Mouse (Mus musculus) layer of hippocampus, adult 11-12 months (tissue): ENCODE data around the gene Afdn.
"Not testable (repeated sequence)": the region's sequence is repeated elsewhere in the genome, so short reads cannot be mapped to it uniquely, and the experiment has no call there.

Experiments used
- DNase-seq: peaks from one replicate; pipeline ENCODE4 v3.0.0; 2022; ENCODE audit warnings: low spot score

Gene Afdn

GRCm38 (mm10) chr17:13777676-13778075 is 17.3 kb downstream of the Afdn start:
- no peak for DNase-seq

- no peak for DNase-seq
These were observed 18.5 kb downstream of the Afdn start for GRCm38 (mm10) chr17:13778865-13779264.

GRCm38 (mm10) chr17:13781948-13782347 is 21.6 kb downstream of the Afdn start:
- no peak for DNase-seq

- no peak for DNase-seq
These were observed 23.1 kb downstream of the Afdn start for GRCm38 (mm10) chr17:13783469-13783868.

- not testable (repeated sequence) for DNase-seq
These were observed 29.7 kb downstream of the Afdn start for GRCm38 (mm10) chr17:13790033-13790432.

GRCm38 (mm10) chr17:13797691-13798090 is 37.4 kb downstream of the Afdn start:
- no peak for DNase-seq

- DNase-seq, result no peak
These were observed 42.6 kb downstream of the Afdn start for GRCm38 (mm10) chr17:13802836-13803408.

GRCm38 (mm10) chr17:13806016-13806415 is 45.7 kb downstream of the Afdn start:
- no peak for DNase-seq

GRCm38 (mm10) chr17:13817789-13818188 is 57.5 kb downstream of the Afdn start:
- no peak for DNase-seq

GRCm38 (mm10) chr17:13819342-13819741 is 59.0 kb downstream of the Afdn start:
- DNase-seq, result no peak

- no peak for DNase-seq
These were observed 60.3 kb downstream of the Afdn start for GRCm38 (mm10) chr17:13820676-13821075.

GRCm38 (mm10) chr17:13825421-13825820 is 65.1 kb downstream of the Afdn start:
- no peak for DNase-seq

- DNase-seq, result no peak
These were observed 69.9 kb downstream of the Afdn start for GRCm38 (mm10) chr17:13830234-13830633.

- peak; percentile 76 for DNase-seq
These were observed 70.5 kb downstream of the Afdn start for GRCm38 (mm10) chr17:13830636-13831341.

GRCm38 (mm10) chr17:13835876-13836275 is 75.5 kb downstream of the Afdn start:
- DNase-seq, result no peak

- no peak for DNase-seq
These were observed 89.8 kb downstream of the Afdn start for GRCm38 (mm10) chr17:13850175-13850574.

GRCm38 (mm10) chr17:13853883-13854282 is 93.5 kb downstream of the Afdn start:
- DNase-seq, result not testable (repeated sequence)

GRCm38 (mm10) chr17:13855396-13855795 is 95.1 kb downstream of the Afdn start:
- no peak for DNase-seq

GRCm38 (mm10) chr17:13856429-13857090 is 96.2 kb downstream of the Afdn start:
- DNase-seq, result no peak

- no peak for DNase-seq
These were observed 105.0 kb downstream of the Afdn start for GRCm38 (mm10) chr17:13865340-13865739.

GRCm38 (mm10) chr17:13866951-13867351 is 106.6 kb downstream of the Afdn start:
- DNase-seq, result no peak

GRCm38 (mm10) chr17:13867475-13867874 is 107.1 kb downstream of the Afdn start:
- DNase-seq, result no peak

GRCm38 (mm10) chr17:13870236-13870635 is 109.9 kb downstream of the Afdn start:
- DNase-seq, result no peak
